Mouse (Mus musculus): ENCODE measurements at regions not wholly inside any gene's neighbourhood (a gene's known extent, or its start where the extent isn't known, plus 50 kb on each side); places are given as distances from the start of the nearest gene placed in this dataset.

GRCm38 (mm10) chr8:109413386-109413785 is 80.4 kb upstream of the Pmfbp1 start:
- DNase-seq (ENCODE audit: low spot score in 2 of 2), result no peak

- no peak for DNase-seq (ENCODE audit: low spot score in 2 of 2)
These were observed 78.5 kb upstream of the Pmfbp1 start for GRCm38 (mm10) chr8:109415315-109415714.

GRCm38 (mm10) chr8:109415906-109416305 is 77.9 kb upstream of the Pmfbp1 start:
- no peak for DNase-seq (ENCODE audit: low spot score in 2 of 2)

- DNase-seq (ENCODE audit: low spot score in 2 of 2), result peak; percentile 36 to 39
These were observed 77.3 kb upstream of the Pmfbp1 start for GRCm38 (mm10) chr8:109416327-109417100.

DNA sequence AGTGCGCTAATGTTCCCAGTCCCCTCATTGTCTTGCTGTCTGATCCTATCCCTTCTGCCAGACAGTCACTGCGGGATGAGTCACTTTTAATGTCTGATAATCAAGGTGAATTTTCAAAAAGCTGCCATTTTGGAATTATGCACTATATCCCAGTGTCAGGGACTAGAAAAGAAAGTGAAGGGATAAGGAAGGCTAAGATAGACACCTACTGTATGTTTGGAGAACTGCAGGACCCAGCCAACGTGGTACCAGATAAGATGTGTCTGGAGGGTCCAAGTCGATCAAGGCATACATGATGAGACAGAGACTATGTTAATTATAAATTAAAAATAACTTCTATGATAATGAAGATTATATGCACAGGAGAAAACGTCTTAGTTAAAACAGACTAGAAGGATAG is 76.6 kb upstream of the Pmfbp1 start:
- peak; percentile 48 to 51 for DNase-seq (ENCODE audit: low spot score in 2 of 2)

GRCm38 (mm10) chr8:109417971-109418370 is 75.9 kb upstream of the Pmfbp1 start:
- DNase-seq (ENCODE audit: low spot score in 2 of 2), result peak in 1 of 2 experiments; percentile 16

DNA sequence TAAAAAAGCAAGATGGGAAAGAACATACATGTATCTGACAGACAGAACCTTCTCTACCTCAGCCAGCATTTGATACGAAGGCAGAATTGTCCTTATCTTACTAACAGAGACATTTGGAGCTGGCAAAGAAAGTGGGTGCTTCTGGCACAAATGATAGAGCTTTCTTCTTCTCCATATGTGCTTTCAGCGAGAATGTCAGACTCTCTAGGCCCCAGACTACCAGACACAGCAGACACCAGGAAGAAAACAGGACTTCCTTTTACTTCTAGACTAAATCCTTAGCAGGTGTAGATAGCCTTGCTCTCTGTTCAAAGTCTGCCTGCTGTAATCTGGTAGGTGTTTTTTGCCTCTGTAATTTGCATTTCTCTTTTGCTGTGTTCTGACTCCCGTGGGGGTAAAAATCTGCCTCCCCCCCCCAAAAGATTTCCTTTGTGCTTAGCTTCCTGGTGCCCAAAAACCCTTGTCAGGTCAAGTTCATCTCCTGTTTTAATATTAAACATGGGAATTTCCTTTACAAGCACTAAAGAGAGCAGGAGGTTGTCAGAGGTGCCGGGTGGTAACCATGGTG is 74.7 kb upstream of the Pmfbp1 start:
- DNase-seq (ENCODE audit: low spot score in 2 of 2), result peak; percentile 18 to 28

DNA sequence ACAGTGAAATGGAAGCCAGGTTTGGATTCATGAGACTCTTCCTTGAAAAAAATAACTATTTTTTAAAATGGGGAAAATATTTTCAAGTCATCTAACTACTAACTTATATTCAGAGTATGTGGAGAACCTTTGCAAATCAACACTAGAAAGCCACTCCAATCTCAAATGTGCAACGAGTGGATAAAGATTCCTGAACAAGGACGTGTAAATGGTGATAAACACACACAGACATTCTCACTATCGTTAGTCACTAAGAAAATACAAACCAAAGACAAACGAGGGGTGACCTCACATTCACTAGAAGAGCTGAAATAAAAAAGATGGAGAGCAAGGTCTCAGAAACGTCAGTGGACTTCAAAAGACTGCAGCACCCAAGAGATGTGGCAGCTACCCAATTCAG is 69.8 kb upstream of the Pmfbp1 start:
- DNase-seq (ENCODE audit: low spot score in 2 of 2), result no peak

- no peak for DNase-seq (ENCODE audit: low spot score in 2 of 2)
These were observed 65.3 kb upstream of the Pmfbp1 start for GRCm38 (mm10) chr8:109428551-109428950.

GRCm38 (mm10) chr8:109434538-109434937 is 59.3 kb upstream of the Pmfbp1 start:
- DNase-seq (ENCODE audit: low spot score in 2 of 2), result no peak

- DNase-seq (ENCODE audit: low spot score in 2 of 2), result no peak
These were observed 57.8 kb upstream of the Pmfbp1 start for GRCm38 (mm10) chr8:109436056-109436455.

DNA sequence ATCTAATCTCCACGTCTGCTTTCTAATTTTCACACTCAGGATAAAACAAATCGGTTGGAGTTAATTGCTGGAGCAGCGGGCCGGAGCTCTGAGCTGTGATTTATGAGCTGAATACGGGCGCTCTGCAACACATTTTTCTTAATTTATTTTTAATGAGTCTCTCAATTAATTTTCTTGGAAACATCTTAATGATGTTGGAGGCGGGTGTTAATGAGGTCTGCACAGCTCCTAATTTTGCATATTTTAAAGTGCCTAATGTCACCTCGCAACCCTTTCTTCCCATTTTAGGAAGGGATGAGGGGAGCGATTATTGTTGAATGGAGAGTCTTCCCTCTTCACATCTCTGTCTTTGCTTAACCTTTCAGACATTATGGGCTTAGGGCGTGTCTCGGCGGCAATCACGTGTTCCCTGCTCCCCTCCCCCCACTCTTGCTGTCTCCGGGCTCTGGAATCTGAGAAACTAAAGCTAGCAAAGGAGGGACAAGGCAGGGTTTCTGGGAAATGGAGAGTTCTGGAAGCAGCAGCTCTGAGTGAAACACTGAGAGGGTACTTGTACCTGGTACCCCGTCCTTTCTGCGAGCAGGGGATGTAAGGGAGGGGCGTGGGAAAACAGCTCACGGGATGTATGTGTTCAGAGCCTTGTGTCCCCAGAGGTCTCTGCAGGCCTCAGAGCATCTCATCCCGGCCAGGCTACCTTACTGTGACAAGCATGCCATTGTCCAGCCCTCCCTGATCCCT is 56.8 kb upstream of the Pmfbp1 start:
- no peak for DNase-seq (ENCODE audit: low spot score in 2 of 2)

GRCm38 (mm10) chr8:109438531-109438930 is 55.3 kb upstream of the Pmfbp1 start:
- DNase-seq (ENCODE audit: low spot score in 2 of 2), result no peak
